Mouse (Mus musculus): Measurements from ENCODE around the gene Hist1h4c. TPM values are rescaled to one million over a fixed set of nuclear protein-coding genes. Genes with fewer than 3 reads are reported as not detected.

The Hist1h4c gene
- polyA plus RNA-seq, 1 experiment, result 20.6 TPM

GRCm38 (mm10) chr13:23694956-23695355, 3.3 kb downstream of the Hist1h4c start:
- Histone ChIP-seq H3K27me3 (ENCODE audit: control insufficient read depth, insufficient read depth, low read length) (no peaks in the 10 kb centered on the region), H3K36me3 (ENCODE audit: control insufficient read depth, insufficient read depth, low read length) (no peaks in the 10 kb centered on the region), H3K4me1 (ENCODE audit: control insufficient read depth, insufficient read depth, low read length) (peaks cover 13% of the 10 kb centered on the region), H3K27ac (ENCODE audit: control insufficient read depth, insufficient read depth, low read depth, low read length) (no peak overlapping the region; the same call in 1 of the 2 replicates), H3K4me3 (ENCODE audit: control insufficient read depth, low read depth, low read length) (peak overlapping the region; percentile 39; the same call in 1 of the 2 replicates)
- TF ChIP-seq POLR2A (IDR thresholded peaks at IDR 0.05; ENCODE audit: control insufficient read depth, low read depth, low read length) (no peak), CTCF (IDR thresholded peaks at IDR 0.05; ENCODE audit: control insufficient read depth, insufficient read depth, insufficient replicate concordance, low read depth, low read length) (no peak)

- no peaks in the 10 kb centered on the region for H3K36me3 ChIP-seq (ENCODE audit: control insufficient read depth, insufficient read depth, low read length)
- H3K27me3 ChIP-seq (ENCODE audit: control insufficient read depth, insufficient read depth, low read length), result no peaks in the 10 kb centered on the region
- TF ChIP-seq POLR2A (IDR thresholded peaks at IDR 0.05; ENCODE audit: control insufficient read depth, low read depth, low read length), result no peak
- no peak for TF ChIP-seq CTCF (IDR thresholded peaks at IDR 0.05; ENCODE audit: control insufficient read depth, insufficient read depth, insufficient replicate concordance, low read depth, low read length)
- H3K4me1 ChIP-seq (ENCODE audit: control insufficient read depth, insufficient read depth, low read length), result peaks cover 13% of the 10 kb centered on the region
- no peak overlapping the region for H3K27ac ChIP-seq (ENCODE audit: control insufficient read depth, insufficient read depth, low read depth, low read length)
- no peak overlapping the region for H3K4me3 ChIP-seq (ENCODE audit: control insufficient read depth, low read depth, low read length)
Observed at GRCm38 (mm10) chr13:23693856-23694440, 4.3 kb downstream of the Hist1h4c start.

- Histone ChIP-seq H3K4me3 (ENCODE audit: control insufficient read depth, low read depth, low read length) (no peak overlapping the region), H3K27me3 (ENCODE audit: control insufficient read depth, insufficient read depth, low read length) (no peaks in the 10 kb centered on the region), H3K36me3 (ENCODE audit: control insufficient read depth, insufficient read depth, low read length) (no peaks in the 10 kb centered on the region), H3K27ac (ENCODE audit: control insufficient read depth, insufficient read depth, low read depth, low read length) (no peak overlapping the region), H3K4me1 (ENCODE audit: control insufficient read depth, insufficient read depth, low read length) (no peaks in the 10 kb centered on the region; the same call in 1 of the 2 replicates)
- TF ChIP-seq CTCF (IDR thresholded peaks at IDR 0.05; ENCODE audit: control insufficient read depth, insufficient read depth, insufficient replicate concordance, low read depth, low read length), result no peak
- no peak for TF ChIP-seq POLR2A (IDR thresholded peaks at IDR 0.05; ENCODE audit: control insufficient read depth, low read depth, low read length)
Observed at GRCm38 (mm10) chr13:23689459-23689858, 8.8 kb downstream of the Hist1h4c start.

GRCm38 (mm10) chr13:23688956-23689355, 9.3 kb downstream of the Hist1h4c start:
- Histone ChIP-seq H3K36me3 (ENCODE audit: control insufficient read depth, insufficient read depth, low read length) (no peaks in the 10 kb centered on the region), H3K27ac (ENCODE audit: control insufficient read depth, insufficient read depth, low read depth, low read length) (no peak overlapping the region), H3K4me1 (ENCODE audit: control insufficient read depth, insufficient read depth, low read length) (no peaks in the 10 kb centered on the region; the same call in 1 of the 2 replicates), H3K27me3 (ENCODE audit: control insufficient read depth, insufficient read depth, low read length) (no peaks in the 10 kb centered on the region), H3K4me3 (ENCODE audit: control insufficient read depth, low read depth, low read length) (no peak overlapping the region)
- TF ChIP-seq POLR2A (IDR thresholded peaks at IDR 0.05; ENCODE audit: control insufficient read depth, low read depth, low read length) (no peak), CTCF (IDR thresholded peaks at IDR 0.05; ENCODE audit: control insufficient read depth, insufficient read depth, insufficient replicate concordance, low read depth, low read length) (no peak)

GRCm38 (mm10) chr13:23687907-23688306, 10.3 kb downstream of the Hist1h4c start:
- no peak for TF ChIP-seq POLR2A (IDR thresholded peaks at IDR 0.05; ENCODE audit: control insufficient read depth, low read depth, low read length)
- TF ChIP-seq CTCF (IDR thresholded peaks at IDR 0.05; ENCODE audit: control insufficient read depth, insufficient read depth, insufficient replicate concordance, low read depth, low read length), result no peak
- H3K4me1 ChIP-seq (ENCODE audit: control insufficient read depth, insufficient read depth, low read length), result peaks cover 1% of the 10 kb centered on the region; the same call in 1 of the 2 replicates
- no peak overlapping the region for H3K4me3 ChIP-seq (ENCODE audit: control insufficient read depth, low read depth, low read length)
- no peaks in the 10 kb centered on the region for H3K36me3 ChIP-seq (ENCODE audit: control insufficient read depth, insufficient read depth, low read length)
- no peaks in the 10 kb centered on the region for H3K27me3 ChIP-seq (ENCODE audit: control insufficient read depth, insufficient read depth, low read length)
- H3K27ac ChIP-seq (ENCODE audit: control insufficient read depth, insufficient read depth, low read depth, low read length), result no peak overlapping the region

GRCm38 (mm10) chr13:23687181-23687580, 11.1 kb downstream of the Hist1h4c start:
- TF ChIP-seq CTCF (IDR thresholded peaks at IDR 0.05; ENCODE audit: control insufficient read depth, insufficient read depth, insufficient replicate concordance, low read depth, low read length) (no peak), POLR2A (IDR thresholded peaks at IDR 0.05; ENCODE audit: control insufficient read depth, low read depth, low read length) (no peak)
- H3K27me3 ChIP-seq (ENCODE audit: control insufficient read depth, insufficient read depth, low read length), result no peaks in the 10 kb centered on the region
- H3K27ac ChIP-seq (ENCODE audit: control insufficient read depth, insufficient read depth, low read depth, low read length), result no peak overlapping the region
- H3K36me3 ChIP-seq (ENCODE audit: control insufficient read depth, insufficient read depth, low read length), result no peaks in the 10 kb centered on the region
- no peak overlapping the region for H3K4me3 ChIP-seq (ENCODE audit: control insufficient read depth, low read depth, low read length)
- H3K4me1 ChIP-seq (ENCODE audit: control insufficient read depth, insufficient read depth, low read length), result peaks cover 4% of the 10 kb centered on the region; the same call in 1 of the 2 replicates

GRCm38 (mm10) chr13:23685966-23686365, 12.3 kb downstream of the Hist1h4c start:
- Histone ChIP-seq H3K36me3 (ENCODE audit: control insufficient read depth, insufficient read depth, low read length) (no peaks in the 10 kb centered on the region), H3K27me3 (ENCODE audit: control insufficient read depth, insufficient read depth, low read length) (no peaks in the 10 kb centered on the region), H3K27ac (ENCODE audit: control insufficient read depth, insufficient read depth, low read depth, low read length) (no peak overlapping the region; the same call in 1 of the 2 replicates), H3K4me3 (ENCODE audit: control insufficient read depth, low read depth, low read length) (no peak overlapping the region; the same call in 1 of the 2 replicates), H3K4me1 (ENCODE audit: control insufficient read depth, insufficient read depth, low read length) (peaks cover 4% of the 10 kb centered on the region; the same call in 1 of the 2 replicates)
- TF ChIP-seq POLR2A (IDR thresholded peaks at IDR 0.05; ENCODE audit: control insufficient read depth, low read depth, low read length) (no peak), CTCF (IDR thresholded peaks at IDR 0.05; ENCODE audit: control insufficient read depth, insufficient read depth, insufficient replicate concordance, low read depth, low read length) (no peak)

Data from testis, adult 2 months (tissue).